Mouse (Mus musculus) C2C12 (cell line): ENCODE results near the gene Smok3b. TPM values are rescaled to one million over a fixed set of nuclear protein-coding genes. Genes with fewer than 3 reads are reported as not detected.

Source experiments
- H3K27me3 ChIP-seq: one replicate; pipeline ENCODE4 v1.6.1; 2011; ENCODE audit not compliant: control insufficient read depth, insufficient read depth, insufficient read length
- H3K36me3 ChIP-seq: one replicate; pipeline ENCODE4 v1.6.1; 2011; ENCODE audit not compliant: control insufficient read depth, insufficient read depth
- H3K4me3 ChIP-seq: one replicate; pipeline ENCODE4 v1.5.1; 2011; ENCODE audit warnings: mild to moderate bottlenecking, control low read depth; ENCODE audit not compliant: poor library complexity, insufficient read depth, severe bottlenecking
- H3K79me2 ChIP-seq: one replicate; pipeline ENCODE4 v1.6.1; 2011; ENCODE audit not compliant: control insufficient read depth, insufficient read depth
- H3K79me3 ChIP-seq: one replicate; pipeline ENCODE4 v1.6.1; 2011; ENCODE audit warnings: low read depth, control low read depth
- H3ac ChIP-seq: one replicate; pipeline ENCODE3; 2011; ENCODE audit warnings: low read depth; ENCODE audit not compliant: control insufficient read depth, insufficient read length
- CEBPB ChIP-seq: IDR thresholded peaks from one replicate; pipeline ENCODE4 v1.6.1; 2011; ENCODE audit warnings: low read depth, mild to moderate bottlenecking, control low read depth, moderate library complexity
- CTCF ChIP-seq: IDR thresholded peaks from one replicate; pipeline ENCODE4 v1.5.1; 2011; ENCODE audit not compliant: control insufficient read depth, insufficient read depth, insufficient read length
- FOSL1 ChIP-seq: IDR thresholded peaks from one replicate; pipeline ENCODE4 v1.8.0; 2011; ENCODE audit warnings: mild to moderate bottlenecking, low read length; ENCODE audit not compliant: poor library complexity, insufficient read depth, severe bottlenecking
- MAX ChIP-seq: IDR thresholded peaks from one replicate; pipeline ENCODE4 v1.6.1; 2011; ENCODE audit warnings: mild to moderate bottlenecking, control low read depth
- MYOD1 ChIP-seq: IDR thresholded peaks from one replicate; pipeline ENCODE4 v1.6.1; 2011; ENCODE audit warnings: low read depth; ENCODE audit not compliant: control insufficient read depth, insufficient read length
- MYOG ChIP-seq: IDR thresholded peaks from one replicate; pipeline ENCODE4 v1.6.1; 2011; ENCODE audit not compliant: control insufficient read depth, insufficient read length; ENCODE audit errors: extremely low read depth
- USF1 ChIP-seq: IDR thresholded peaks from one replicate; pipeline ENCODE4 v1.6.1; 2011; ENCODE audit warnings: low read depth, mild to moderate bottlenecking, control low read depth, moderate library complexity
- polyA plus RNA-seq: library from polyadenylated mRNA; unstranded; fragments of >200 nt; fragmentation: generic; extraction: Trizol; gene quantifications from one replicate; pipeline ENCODE4 v1.2.1, GENCODE M21; 2012; ENCODE audit warnings: missing spikeins

Smok3b gene
- polyA plus RNA-seq, 1 experiment: not detected

DNA sequence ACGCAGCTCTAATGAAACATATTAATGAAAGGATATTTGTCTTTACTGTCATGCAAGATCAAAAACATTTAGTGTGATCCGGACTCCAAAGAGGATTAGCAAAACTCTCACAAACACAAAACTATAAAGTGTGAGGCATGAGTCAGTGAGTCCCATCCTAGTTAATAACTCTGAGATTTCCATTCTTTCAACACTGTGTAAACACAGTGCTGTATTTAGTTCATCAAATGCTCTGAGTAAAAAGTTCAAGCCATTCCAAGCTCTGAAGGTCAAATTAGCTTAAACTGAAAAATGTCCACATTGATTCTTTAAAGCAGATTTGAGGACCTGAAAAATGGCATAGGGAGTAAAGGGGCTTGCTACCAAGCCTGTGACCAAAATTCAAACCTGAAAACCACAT lies 42.1 kb upstream of the Smok3b start:
- Histone ChIP-seq H3K36me3 (no peaks in the 10 kb centered on the region), H3K79me3 (no peaks in the 10 kb centered on the region), H3K27me3 (no peaks in the 10 kb centered on the region), H3ac (no peak overlapping the region), H3K79me2 (no peaks in the 10 kb centered on the region), H3K4me3 (no peak overlapping the region)
- TF ChIP-seq CEBPB (no peak), USF1 (no peak), CTCF (no peak), MYOG (no peak), MAX (no peak), FOSL1 (no peak), MYOD1 (no peak)

DNA sequence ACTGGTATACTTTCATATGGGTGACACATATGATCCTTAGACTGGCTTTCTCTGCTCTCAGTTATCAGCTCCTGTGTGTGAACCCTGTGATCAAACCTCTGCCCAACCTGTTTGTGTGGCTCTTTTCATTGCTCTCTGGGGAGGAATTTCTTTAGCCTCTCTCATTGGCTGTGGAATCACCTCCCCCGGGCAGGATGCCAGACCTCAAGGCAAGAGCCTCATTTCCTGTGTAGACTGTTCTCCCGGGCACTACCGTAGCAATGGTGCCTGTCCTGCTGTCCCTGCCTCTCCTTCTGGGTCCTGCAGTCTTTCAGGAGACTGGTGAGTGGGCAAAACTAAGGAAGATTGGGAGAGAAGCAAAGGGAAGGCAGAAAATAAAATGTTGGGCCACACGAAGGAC lies 39.9 kb upstream of the Smok3b start, which contains the start of gene Azgp1:
TSS of gene Azgp1 (plus strand) at position 221 of the 400 bp plus-strand sequence.
- H3K36me3 ChIP-seq: no peaks in the 10 kb centered on the region
- H3K4me3 ChIP-seq: no peak within 1 kb of the TSS
- TF ChIP-seq FOSL1: no peak
- no peak for TF ChIP-seq CEBPB
- no peak for TF ChIP-seq MAX
- no peak for TF ChIP-seq CTCF
- TF ChIP-seq USF1: no peak
- TF ChIP-seq MYOD1: no peak
- no peak for TF ChIP-seq MYOG
- H3K27me3 ChIP-seq: no peaks in the 10 kb centered on the region
- no peak within 1 kb of the TSS for H3ac ChIP-seq
- no peaks in the 10 kb centered on the region for H3K79me2 ChIP-seq
- no peaks in the 10 kb centered on the region for H3K79me3 ChIP-seq

DNA sequence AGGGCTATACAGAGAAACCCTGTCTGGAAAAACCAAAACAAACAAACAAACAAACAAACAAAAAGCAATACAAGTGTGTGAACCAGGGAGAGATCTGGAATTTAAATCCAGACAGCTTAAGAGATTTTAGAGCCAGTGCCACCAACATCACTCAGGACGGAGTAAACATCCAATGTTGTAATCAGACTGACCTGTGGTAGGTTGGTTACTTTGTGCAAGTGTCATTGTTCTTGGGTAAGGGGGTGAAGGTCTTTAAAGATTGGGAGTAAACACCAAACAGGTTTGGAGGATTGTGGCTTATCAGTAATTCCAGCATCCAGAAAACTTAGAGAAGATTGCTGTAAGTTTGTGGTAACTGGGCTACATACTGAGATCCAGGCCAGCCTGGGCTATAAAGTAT lies 34.9 kb upstream of the Smok3b start:
- H3K4me3 ChIP-seq: no peak overlapping the region
- no peaks in the 10 kb centered on the region for H3K79me2 ChIP-seq
- no peaks in the 10 kb centered on the region for H3K79me3 ChIP-seq
- no peak overlapping the region for H3ac ChIP-seq
- H3K36me3 ChIP-seq: no peaks in the 10 kb centered on the region
- no peaks in the 10 kb centered on the region for H3K27me3 ChIP-seq
- no peak for TF ChIP-seq FOSL1

DNA sequence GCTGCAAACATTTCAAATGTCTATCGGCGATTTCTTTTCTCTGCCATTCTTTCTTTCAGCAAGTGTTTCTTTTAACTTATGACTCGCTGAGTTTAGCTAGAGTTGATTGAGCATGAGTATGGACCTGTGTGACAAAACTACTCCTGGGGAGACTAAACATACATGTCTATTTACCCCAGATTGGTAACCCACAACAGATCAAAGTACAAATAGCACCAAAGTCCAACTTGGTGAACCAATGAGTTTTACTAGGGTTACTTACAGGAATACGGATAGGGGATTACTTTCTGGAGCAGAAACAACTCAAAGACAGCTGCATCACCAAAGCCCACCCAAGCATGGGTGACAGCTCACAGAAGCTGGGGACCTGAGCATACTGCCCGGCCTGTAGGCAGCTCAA lies 11.8 kb upstream of the Smok3b start:
- Histone ChIP-seq H3K4me3 (no peak overlapping the region), H3K27me3 (no peaks in the 10 kb centered on the region), H3ac (no peak overlapping the region)

DNA sequence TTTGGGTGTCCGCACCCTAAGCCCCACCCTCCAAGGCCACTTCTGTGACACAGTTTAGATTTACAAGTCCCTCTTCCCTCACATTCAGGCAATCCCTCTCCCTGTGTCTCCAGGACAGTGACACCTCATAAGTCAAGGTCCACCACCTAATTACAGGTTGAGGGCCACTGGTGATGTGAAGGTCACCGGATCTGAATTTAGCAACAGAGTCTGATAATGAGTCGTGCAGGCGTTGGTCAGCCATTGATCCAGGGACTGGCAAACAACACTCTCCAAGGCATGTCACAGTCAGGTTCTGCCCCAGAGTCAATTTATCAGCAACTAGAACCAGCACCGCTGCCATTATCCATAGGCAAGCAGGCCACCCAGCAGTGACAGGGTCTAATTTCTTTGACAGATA lies 8.8 kb upstream of the Smok3b start:
- Histone ChIP-seq H3K36me3 (no peaks in the 10 kb centered on the region), H3ac (no peak overlapping the region), H3K4me3 (no peak overlapping the region), H3K79me2 (no peaks in the 10 kb centered on the region), H3K27me3 (no peaks in the 10 kb centered on the region), H3K79me3 (no peaks in the 10 kb centered on the region)
- TF ChIP-seq USF1 (no peak), MAX (no peak), MYOD1 (no peak), MYOG (no peak), CEBPB (no peak), FOSL1 (no peak), CTCF (no peak)

More for the DNA sequence above, 11.8 kb upstream of the Smok3b start:
- Histone ChIP-seq H3K79me2 (no peaks in the 10 kb centered on the region), H3K79me3 (no peaks in the 10 kb centered on the region), H3K36me3 (no peaks in the 10 kb centered on the region)
- no peak for TF ChIP-seq MYOG
- TF ChIP-seq CTCF: no peak
- no peak for TF ChIP-seq MYOD1
- no peak for TF ChIP-seq USF1
- no peak for TF ChIP-seq CEBPB
- no peak for TF ChIP-seq MAX
- no peak for TF ChIP-seq FOSL1

DNA sequence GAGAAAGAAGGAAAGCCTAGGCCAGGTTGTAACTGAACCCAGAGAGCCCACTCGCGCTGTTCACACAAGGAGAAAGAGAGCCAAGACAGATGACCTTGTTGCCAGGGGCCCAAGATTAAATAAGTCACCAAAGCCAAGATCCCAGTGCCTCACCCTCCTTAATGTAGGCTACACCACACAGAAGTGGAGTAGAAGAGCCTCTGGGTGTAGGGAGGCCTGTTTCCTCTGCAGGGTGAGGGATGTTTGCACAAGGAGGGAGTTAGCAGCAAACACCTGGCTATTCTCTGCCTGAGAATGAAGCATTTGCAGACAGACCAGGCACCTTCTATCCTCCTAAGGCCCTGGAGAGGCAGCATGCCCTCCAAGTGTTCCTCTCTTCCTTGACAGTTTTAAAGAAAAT lies 4.7 kb upstream of the Smok3b start:
- no peaks in the 10 kb centered on the region for H3K27me3 ChIP-seq
- H3K4me3 ChIP-seq: no peak overlapping the region
- H3K79me3 ChIP-seq: no peaks in the 10 kb centered on the region
- H3ac ChIP-seq: no peak overlapping the region
- no peak for TF ChIP-seq FOSL1
- no peak for TF ChIP-seq CTCF
- no peak for TF ChIP-seq CEBPB
- H3K36me3 ChIP-seq: no peaks in the 10 kb centered on the region
- no peaks in the 10 kb centered on the region for H3K79me2 ChIP-seq
